Mouse (Mus musculus) thymus, adult 18-20 months (tissue): ENCODE measurements around the gene Srsf3.
"Not testable (repeated sequence)": the region's sequence is repeated elsewhere in the genome, so short reads cannot be mapped to it uniquely, and the experiment has no call there.

Experiments used
- DNase-seq, 2 experiments: peaks; one replicate each; pipeline ENCODE4 v3.0.0; 2022; ENCODE audit warnings: mixed read lengths in 2 of 2

The Srsf3 gene

GRCm38 (mm10) chr17:29032274-29033069 is at the start of gene Srsf3:
Gene Srsf3, plus strand, starts transcription at chr17:29032628.
- peak; percentile 97 to 99 for DNase-seq

DNA sequence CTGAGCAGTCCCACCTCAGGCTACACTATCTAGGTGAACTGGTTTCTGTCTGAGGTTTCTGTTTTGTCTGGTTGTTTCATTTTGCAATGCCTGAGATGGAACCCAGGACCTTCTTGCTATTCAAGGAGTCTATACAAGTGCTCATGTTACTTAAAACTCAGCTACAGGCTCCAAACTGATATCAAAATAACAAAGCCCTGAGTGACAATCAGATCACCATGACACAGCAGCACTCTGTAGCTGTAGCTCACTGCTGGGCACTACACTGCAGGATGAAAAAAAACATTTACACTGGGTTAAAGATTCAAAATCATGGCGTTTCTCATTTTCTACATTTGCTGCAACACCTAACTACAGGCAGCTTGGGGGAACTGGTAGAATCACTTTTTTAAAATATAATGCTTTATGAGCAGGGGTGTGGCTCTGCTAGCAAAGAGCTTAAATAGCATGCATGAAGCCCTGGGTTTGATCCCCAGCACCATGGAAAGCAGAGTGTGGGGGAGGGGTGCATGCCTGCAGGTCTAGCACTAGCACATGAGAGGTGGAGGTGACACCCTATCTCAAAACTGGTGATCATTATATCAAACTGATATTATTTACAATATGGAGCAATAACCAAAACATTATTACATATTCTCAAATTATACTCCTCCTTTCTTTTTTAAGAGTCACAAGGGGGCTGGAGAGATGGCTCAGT is 47.6 kb upstream of the Srsf3 start:
- DNase-seq = no peak

DNA sequence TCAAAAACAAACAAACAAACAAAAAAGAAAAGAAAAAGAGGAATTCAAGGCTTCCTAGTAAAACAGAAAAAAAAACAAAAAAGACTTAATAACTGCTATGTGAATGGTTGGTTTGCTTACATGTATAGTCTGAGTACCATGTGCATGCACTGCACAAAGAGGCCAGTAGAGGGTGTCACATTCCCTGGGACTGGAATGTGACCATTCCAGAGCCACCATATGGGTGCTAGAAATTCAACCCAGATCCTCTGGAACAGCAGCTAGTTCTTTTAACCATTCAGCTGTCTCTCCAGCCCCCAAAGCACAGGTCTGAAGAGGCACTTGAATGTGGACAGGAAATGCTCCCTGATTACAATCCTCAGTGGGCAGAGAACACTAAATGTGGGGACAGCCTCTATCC is 45.6 kb upstream of the Srsf3 start:
- no peak for DNase-seq

- DNase-seq = no peak
These were observed 44.7 kb upstream of the Srsf3 start for GRCm38 (mm10) chr17:28987713-28988112.

GRCm38 (mm10) chr17:28988291-28988690 is 44.1 kb upstream of the Srsf3 start:
- DNase-seq = no peak

- no peak for DNase-seq
These were observed 43.4 kb upstream of the Srsf3 start for GRCm38 (mm10) chr17:28988996-28989395.

DNA sequence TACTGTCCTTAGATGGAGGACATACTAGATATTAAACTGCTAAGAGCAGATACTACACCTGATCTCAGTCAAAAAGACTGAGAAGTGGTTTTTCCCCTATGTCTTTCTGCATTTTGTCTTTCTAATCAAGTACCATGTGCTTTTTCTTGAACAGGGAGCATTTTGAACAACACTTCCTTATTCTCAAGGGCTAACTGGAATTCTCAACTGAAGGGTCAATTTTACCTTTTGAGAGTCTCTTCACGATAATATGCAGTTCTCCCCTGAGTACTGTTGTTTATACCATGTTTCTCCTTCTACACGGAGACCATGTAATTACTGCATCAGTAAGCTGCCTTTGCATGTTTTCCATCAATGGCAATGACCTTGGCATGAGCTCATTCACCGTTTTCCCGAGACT is 42.4 kb upstream of the Srsf3 start:
- no peak for DNase-seq

DNA sequence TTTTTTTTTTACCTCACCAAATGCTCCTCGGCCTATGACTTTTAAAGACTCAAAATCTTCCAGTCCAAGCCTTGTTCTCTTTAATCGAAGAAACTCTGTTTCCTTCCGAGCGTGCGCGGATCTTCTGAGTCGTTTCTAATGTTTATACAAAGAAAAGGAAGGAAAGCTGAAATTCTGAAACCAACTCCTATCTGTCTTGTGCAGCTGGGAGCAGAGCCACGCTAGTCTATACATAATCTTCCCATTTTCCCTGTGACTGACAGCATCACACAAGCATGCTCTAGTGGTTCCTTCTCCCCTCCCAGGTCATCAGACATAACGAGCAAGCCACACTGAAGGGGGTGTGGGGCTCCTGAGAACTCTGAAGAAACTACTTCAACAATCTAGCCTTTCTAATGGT is 41.1 kb upstream of the Srsf3 start:
- no peak for DNase-seq

DNA sequence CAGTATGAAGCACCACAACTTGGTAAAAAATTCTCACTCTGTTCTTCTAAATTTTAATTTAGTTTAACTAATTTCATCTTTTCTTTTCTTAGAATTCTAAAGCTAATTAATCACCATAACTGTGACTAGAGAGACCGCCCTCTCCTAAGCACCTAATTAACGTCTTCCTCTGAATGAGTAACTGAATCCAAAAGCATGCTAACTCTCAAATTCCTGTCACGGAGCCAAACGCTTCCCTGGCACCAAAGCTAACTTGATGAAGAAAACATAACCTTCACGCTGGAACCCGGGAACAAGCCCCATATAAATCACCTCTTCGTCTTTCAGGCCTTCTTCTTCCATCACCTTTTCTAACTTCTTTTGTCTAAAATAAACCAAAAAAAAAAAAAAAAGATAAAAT is 40.3 kb upstream of the Srsf3 start:
- DNase-seq = no peak

- not testable (repeated sequence) for DNase-seq
These were observed 39.4 kb upstream of the Srsf3 start for GRCm38 (mm10) chr17:28993004-28993403.

GRCm38 (mm10) chr17:28994615-28995014 is 37.8 kb upstream of the Srsf3 start:
- no peak for DNase-seq

- no peak for DNase-seq
These were observed 32.0 kb upstream of the Srsf3 start for GRCm38 (mm10) chr17:29000465-29000864.

GRCm38 (mm10) chr17:29003740-29004139 is 28.7 kb upstream of the Srsf3 start:
- DNase-seq = no peak

DNA sequence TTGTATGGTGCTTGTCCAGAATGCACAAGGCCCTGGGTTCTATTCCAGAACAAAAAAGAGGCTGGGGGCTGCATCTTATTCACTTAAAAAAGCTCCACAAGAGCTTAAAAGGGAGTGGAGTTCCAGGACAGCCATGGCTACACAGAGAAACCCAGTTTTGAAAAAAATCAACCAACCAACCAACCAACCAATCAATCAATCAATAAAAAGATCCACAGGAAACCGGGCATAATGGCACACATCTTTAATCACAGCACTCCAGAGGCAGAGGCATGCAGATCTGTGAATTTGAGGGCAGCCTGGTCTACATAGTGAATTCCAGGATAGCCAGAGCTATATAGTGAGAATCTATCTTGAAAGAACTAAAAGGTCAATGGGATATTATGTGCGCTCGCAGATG is 27.4 kb upstream of the Srsf3 start:
- no peak for DNase-seq

- no peak for DNase-seq
These were observed 25.6 kb upstream of the Srsf3 start for GRCm38 (mm10) chr17:29006812-29007211.

GRCm38 (mm10) chr17:29007243-29007640 is 25.2 kb upstream of the Srsf3 start:
- DNase-seq = no peak

DNA sequence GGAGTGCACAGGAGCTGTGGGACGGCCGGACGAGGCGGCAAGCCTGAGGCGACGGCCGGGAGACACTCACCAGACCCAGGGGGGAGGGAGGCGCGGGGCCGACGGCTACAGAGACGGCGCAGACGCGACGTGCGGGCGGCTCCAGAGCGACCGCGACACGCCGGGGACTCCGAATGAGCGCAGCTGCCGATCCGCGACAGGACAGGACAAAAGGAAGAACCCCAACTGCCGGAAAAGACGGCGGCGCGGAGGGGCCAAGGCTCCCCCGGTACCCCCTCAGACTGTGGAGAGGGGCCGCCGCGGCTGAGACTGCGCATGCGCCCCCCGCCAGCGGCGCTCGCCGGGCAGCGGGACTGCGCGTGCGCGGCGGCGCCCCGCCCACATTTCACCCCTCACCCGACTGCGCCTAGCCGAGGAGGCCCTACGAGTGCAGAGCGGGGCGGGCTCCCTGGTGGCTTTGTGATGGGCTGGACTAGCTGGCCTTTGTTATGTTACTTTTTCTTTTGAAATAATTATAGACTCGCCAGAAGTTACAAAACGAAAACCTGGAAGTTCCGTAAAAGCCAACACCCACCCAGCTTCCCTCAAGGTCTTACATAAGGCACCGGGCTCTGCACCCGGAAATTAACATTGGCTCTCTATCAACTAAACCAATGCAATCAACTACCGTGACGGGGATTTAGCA is 24.6 kb upstream of the Srsf3 start, which contains the start of gene Stk38:
Gene Stk38 (minus strand): TSS at position 355 of the 685 bp plus-strand sequence.
- peak; percentile 92 to 94 for DNase-seq

DNA sequence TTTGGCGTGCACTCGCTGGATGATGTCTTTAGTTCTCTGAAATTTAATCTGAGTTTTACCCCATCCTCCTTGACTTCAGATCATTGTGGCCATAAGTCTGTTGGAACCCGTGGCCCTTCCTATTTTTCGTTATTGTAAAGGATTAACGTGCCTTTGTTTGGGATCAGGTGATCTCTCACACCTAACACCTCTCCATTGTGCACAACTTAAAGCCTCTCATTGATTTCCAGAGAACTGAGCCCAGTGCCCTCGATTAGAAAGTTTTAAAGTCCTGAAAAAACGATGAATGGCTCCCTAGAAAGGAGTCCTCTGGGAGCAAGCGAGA is 24.1 kb upstream of the Srsf3 start:
- no peak for DNase-seq

- no peak for DNase-seq
These were observed 23.2 kb upstream of the Srsf3 start for GRCm38 (mm10) chr17:29009181-29009580.

GRCm38 (mm10) chr17:29014235-29014634 is 18.2 kb upstream of the Srsf3 start:
- no peak for DNase-seq

DNA sequence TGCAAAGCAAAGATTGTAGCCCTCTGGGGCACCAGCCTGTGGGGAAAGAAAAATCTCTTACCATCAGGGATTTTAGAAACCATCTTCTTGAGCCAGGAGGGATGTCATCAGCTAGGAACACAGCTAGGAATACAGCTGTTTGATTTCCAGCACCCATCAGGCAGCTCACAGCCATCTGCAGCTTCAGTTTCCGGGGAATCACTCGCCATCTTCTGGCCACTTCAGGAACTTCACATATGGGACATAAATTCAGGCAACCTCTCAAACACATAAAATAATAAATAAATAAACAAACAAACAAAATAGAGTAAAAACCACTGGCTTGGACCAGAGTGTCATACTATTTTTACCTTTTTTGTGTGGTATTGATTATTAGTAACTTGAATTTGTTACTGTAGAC is 16.8 kb upstream of the Srsf3 start:
- no peak for DNase-seq

- DNase-seq = no peak
These were observed 15.7 kb upstream of the Srsf3 start for GRCm38 (mm10) chr17:29016705-29017104.

DNA sequence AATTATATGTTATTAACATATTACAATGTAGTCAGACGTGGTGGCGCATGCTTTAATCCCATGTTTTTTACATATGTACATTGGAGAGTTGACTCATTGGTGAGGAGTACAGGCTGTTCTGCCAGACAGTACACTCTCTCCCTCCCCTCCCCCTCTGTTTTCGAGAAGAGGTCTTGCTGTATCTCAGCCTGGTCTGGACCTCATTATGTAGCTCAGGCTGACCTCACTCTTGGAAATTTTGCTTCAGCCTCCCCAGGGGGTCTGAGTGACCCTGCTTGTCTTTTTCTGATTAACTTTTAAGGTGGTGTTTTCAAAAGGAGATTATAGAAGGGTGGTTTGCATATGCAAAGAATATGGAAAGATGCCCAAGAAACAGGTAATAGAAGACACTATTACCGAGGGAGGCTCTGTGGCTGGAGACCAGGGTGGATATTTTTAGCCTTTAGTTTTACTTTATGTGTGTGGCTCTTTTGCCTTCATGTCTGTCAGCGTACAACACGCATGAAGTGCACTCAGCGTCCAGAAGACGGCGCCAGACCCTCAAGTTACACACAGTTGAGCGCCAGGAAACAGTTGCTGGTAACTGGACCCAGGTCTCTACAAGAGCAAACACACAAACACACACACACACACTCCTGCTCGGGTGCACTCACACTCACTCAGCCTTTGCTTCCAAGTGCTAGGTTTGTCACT is 14.0 kb upstream of the Srsf3 start:
- DNase-seq = no peak
